Mouse (Mus musculus): ENCODE data around the gene Max. TPM values are rescaled to one million over a fixed set of nuclear protein-coding genes. Genes with fewer than 3 reads are reported as not detected.

Gene Max
- total RNA-seq, 1 experiment, result 40.9 TPM

GRCm38 (mm10) chr12:76901508-76902294, 60.3 kb downstream of the Max start:
- Histone ChIP-seq H3K9ac (ENCODE audit: insufficient read depth, low read depth, low read length, poor library complexity, severe bottlenecking) (peak overlapping the region; percentile 43), H3K9me3 (ENCODE audit: control insufficient read depth, insufficient read depth, low read depth, low read length) (no peaks in the 10 kb centered on the region), H3K36me3 (ENCODE audit: control insufficient read depth, insufficient read depth, low read length, poor library complexity, severe bottlenecking) (peaks cover 7% of the 10 kb centered on the region; the same call in 1 of the 2 replicates), H3K27ac (ENCODE audit: insufficient read depth, low read depth, low read length, poor library complexity, severe bottlenecking) (peak overlapping the region; percentile 99), H3K4me1 (ENCODE audit: control insufficient read depth in 2 of 2, insufficient read depth in 2 of 2, low read length in 2 of 2, poor library complexity in 1 of 2) (peaks cover 22 to 31% of the 10 kb centered on the region in 2 experiments), H3K4me3 (ENCODE audit: insufficient read depth in 1 of 2, low read depth in 1 of 2, low read length in 2 of 2, poor library complexity in 1 of 2, severe bottlenecking in 1 of 2) (peak overlapping the region; percentile 9 to 62; a peak in 3 of 4 replicates)
- in situ Hi-C loops (cut with MboI; ENCODE audit: low sequenced_read_pairs in 2 of 2, unreplicated experiment in 2 of 2), result no loop called here
- DNase-seq (ENCODE audit: low read depth, low spot score), result peak; percentile 75
- no peak for TF ChIP-seq ZC3H11A (IDR thresholded peaks at IDR 0.05; ENCODE audit: borderline replicate concordance, low read depth, low read length)
- no peak for TF ChIP-seq CHD2 (IDR thresholded peaks at IDR 0.05; ENCODE audit: low read depth, low read length)
- TF ChIP-seq MAFK (IDR thresholded peaks at IDR 0.05; ENCODE audit: insufficient read depth, low read depth, low read length), result no peak

DNA sequence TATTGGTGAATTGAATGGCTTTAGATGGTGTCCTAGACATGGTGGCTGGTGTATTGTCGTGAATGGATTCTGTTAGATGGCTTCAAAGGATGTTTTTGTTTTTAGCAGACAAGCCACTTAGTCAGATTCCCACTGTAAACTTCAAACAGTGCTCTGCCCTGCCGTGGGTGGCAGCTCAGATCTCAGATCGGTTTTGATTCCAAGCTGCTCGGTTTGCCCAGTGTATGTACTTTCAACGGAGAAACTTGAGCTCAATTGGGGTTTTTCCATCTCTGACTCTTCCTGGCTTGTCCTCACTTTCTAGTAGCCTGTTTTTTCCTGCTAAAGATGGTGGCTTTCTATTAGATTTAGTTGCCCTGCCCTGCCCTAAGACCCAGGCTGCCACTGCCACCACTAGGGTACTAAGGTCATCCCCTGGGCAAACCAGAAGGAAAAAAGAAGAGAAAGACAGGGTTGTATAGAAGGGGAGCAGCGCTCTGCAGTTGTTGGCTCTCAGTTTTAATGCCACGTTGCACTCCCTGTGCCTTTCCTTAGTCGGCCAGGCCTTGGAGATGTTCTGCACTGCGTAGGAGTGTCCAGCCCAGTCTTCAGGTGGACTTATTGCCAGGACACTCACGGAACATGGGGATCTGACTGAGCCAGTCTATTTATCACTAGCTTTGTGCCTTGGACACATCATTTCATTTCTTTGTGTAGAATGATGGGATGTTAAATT, 62.6 kb downstream of the Max start:
- TF ChIP-seq ZNF384 (IDR thresholded peaks at IDR 0.05; ENCODE audit: low read depth, low read length) (no peak), CHD2 (IDR thresholded peaks at IDR 0.05; ENCODE audit: low read depth, low read length) (no peak), MAFK (IDR thresholded peaks at IDR 0.05; ENCODE audit: insufficient read depth, low read depth, low read length) (no peak), HCFC1 (IDR thresholded peaks at IDR 0.05; ENCODE audit: borderline replicate concordance, insufficient read depth, low read length) (no peak), ZC3H11A (IDR thresholded peaks at IDR 0.05; ENCODE audit: borderline replicate concordance, low read depth, low read length) (no peak)
- no peak overlapping the region for H3K27ac ChIP-seq (ENCODE audit: insufficient read depth, low read depth, low read length, poor library complexity, severe bottlenecking)
- no peak overlapping the region for H3K9ac ChIP-seq (ENCODE audit: insufficient read depth, low read depth, low read length, poor library complexity, severe bottlenecking)
- H3K4me1 ChIP-seq (ENCODE audit: control insufficient read depth in 2 of 2, insufficient read depth in 2 of 2, low read length in 2 of 2, poor library complexity in 1 of 2), result peaks cover 29 to 39% of the 10 kb centered on the region in 2 experiments
- H3K9me3 ChIP-seq (ENCODE audit: control insufficient read depth, insufficient read depth, low read depth, low read length), result no peaks in the 10 kb centered on the region
- H3K36me3 ChIP-seq (ENCODE audit: control insufficient read depth, insufficient read depth, low read length, poor library complexity, severe bottlenecking), result peaks cover 3% of the 10 kb centered on the region; the same call in 1 of the 2 replicates
- no peak for DNase-seq (ENCODE audit: low read depth, low spot score)
- in situ Hi-C loops (cut with MboI; ENCODE audit: low sequenced_read_pairs in 2 of 2, unreplicated experiment in 2 of 2), result no loop called here
- H3K4me3 ChIP-seq (ENCODE audit: insufficient read depth in 1 of 2, low read depth in 1 of 2, low read length in 2 of 2, poor library complexity in 1 of 2, severe bottlenecking in 1 of 2), result no peak overlapping the region

DNA sequence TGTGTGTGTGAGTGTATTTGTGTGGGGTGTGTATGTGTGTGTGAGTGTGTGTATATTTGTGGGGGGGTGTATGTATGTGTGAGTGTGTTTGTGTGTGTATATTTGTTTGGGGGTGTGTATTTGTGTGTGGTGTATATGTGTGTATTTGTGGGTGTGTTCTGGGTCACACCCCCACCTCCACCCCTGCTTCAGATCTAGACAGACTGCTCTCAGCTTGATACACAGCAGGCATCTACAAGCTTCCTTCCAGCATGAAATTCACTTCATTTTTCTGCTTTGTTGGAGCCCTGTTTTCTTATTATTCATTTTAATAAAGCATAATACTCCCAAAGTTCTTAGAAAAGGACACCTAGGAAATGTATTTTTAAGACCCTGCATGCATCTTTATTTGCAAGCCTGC, 63.9 kb downstream of the Max start:
- no peak for TF ChIP-seq ZNF384 (IDR thresholded peaks at IDR 0.05; ENCODE audit: low read depth, low read length)
- no peak for TF ChIP-seq HCFC1 (IDR thresholded peaks at IDR 0.05; ENCODE audit: borderline replicate concordance, insufficient read depth, low read length)
- TF ChIP-seq ZC3H11A (IDR thresholded peaks at IDR 0.05; ENCODE audit: borderline replicate concordance, low read depth, low read length), result no peak
- no peak for TF ChIP-seq MAFK (IDR thresholded peaks at IDR 0.05; ENCODE audit: insufficient read depth, low read depth, low read length)
- no peak for TF ChIP-seq CHD2 (IDR thresholded peaks at IDR 0.05; ENCODE audit: low read depth, low read length)
- in situ Hi-C loops (cut with MboI; ENCODE audit: low sequenced_read_pairs in 2 of 2, unreplicated experiment in 2 of 2), result no loop called here
- Histone ChIP-seq H3K9me3 (ENCODE audit: control insufficient read depth, insufficient read depth, low read depth, low read length) (no peaks in the 10 kb centered on the region), H3K27ac (ENCODE audit: insufficient read depth, low read depth, low read length, poor library complexity, severe bottlenecking) (no peak overlapping the region; the same call in 1 of the 2 replicates), H3K4me3 (ENCODE audit: insufficient read depth in 1 of 2, low read depth in 1 of 2, low read length in 2 of 2, poor library complexity in 1 of 2, severe bottlenecking in 1 of 2) (no peak overlapping the region), H3K36me3 (ENCODE audit: control insufficient read depth, insufficient read depth, low read length, poor library complexity, severe bottlenecking) (peaks cover 3% of the 10 kb centered on the region; the same call in 1 of the 2 replicates), H3K9ac (ENCODE audit: insufficient read depth, low read depth, low read length, poor library complexity, severe bottlenecking) (no peak overlapping the region), H3K4me1 (ENCODE audit: control insufficient read depth in 2 of 2, insufficient read depth in 2 of 2, low read length in 2 of 2, poor library complexity in 1 of 2) (peaks cover 27 to 41% of the 10 kb centered on the region in 2 experiments)
- DNase-seq (ENCODE audit: low read depth, low spot score), result no peak

DNA sequence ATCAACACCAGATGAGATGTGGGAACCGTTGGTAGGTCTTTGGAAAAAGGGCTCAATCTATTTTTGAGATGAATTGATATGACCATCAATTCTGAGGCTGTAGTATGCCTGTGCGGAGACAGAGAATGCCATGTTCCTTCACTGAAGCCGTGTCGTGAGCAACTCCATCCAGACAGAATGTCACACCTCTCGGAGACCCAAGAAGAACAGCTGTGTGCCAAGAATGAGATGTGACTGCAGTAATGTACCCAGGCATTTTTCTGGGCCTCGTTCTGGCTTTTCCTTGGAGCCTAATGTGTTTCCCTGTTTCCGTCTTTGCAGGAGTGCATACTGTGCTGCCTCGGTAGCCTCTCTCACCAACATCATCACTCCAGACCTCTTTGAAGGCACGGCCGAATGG, 65.0 kb downstream of the Max start:
- no peak for TF ChIP-seq CHD2 (IDR thresholded peaks at IDR 0.05; ENCODE audit: low read depth, low read length)
- no peak for TF ChIP-seq ZC3H11A (IDR thresholded peaks at IDR 0.05; ENCODE audit: borderline replicate concordance, low read depth, low read length)
- no peak for TF ChIP-seq MAFK (IDR thresholded peaks at IDR 0.05; ENCODE audit: insufficient read depth, low read depth, low read length)
- no peak for TF ChIP-seq HCFC1 (IDR thresholded peaks at IDR 0.05; ENCODE audit: borderline replicate concordance, insufficient read depth, low read length)
- no peak for TF ChIP-seq ZNF384 (IDR thresholded peaks at IDR 0.05; ENCODE audit: low read depth, low read length)
- H3K27ac ChIP-seq (ENCODE audit: insufficient read depth, low read depth, low read length, poor library complexity, severe bottlenecking), result peak overlapping the region; percentile 60; the same call in 1 of the 2 replicates
- H3K4me1 ChIP-seq (ENCODE audit: control insufficient read depth in 2 of 2, insufficient read depth in 2 of 2, low read length in 2 of 2, poor library complexity in 1 of 2), result peaks cover 21 to 41% of the 10 kb centered on the region in 2 experiments
- no peak overlapping the region; the same call in 1 of the 2 replicates for H3K9ac ChIP-seq (ENCODE audit: insufficient read depth, low read depth, low read length, poor library complexity, severe bottlenecking)
- no peak for DNase-seq (ENCODE audit: low read depth, low spot score)
- in situ Hi-C loops (cut with MboI; ENCODE audit: low sequenced_read_pairs in 2 of 2, unreplicated experiment in 2 of 2), result no loop called here
- H3K36me3 ChIP-seq (ENCODE audit: control insufficient read depth, insufficient read depth, low read length, poor library complexity, severe bottlenecking), result peaks cover 3% of the 10 kb centered on the region; the same call in 1 of the 2 replicates
- H3K4me3 ChIP-seq (ENCODE audit: insufficient read depth in 1 of 2, low read depth in 1 of 2, low read length in 2 of 2, poor library complexity in 1 of 2, severe bottlenecking in 1 of 2), result no peak overlapping the region
- no peaks in the 10 kb centered on the region for H3K9me3 ChIP-seq (ENCODE audit: control insufficient read depth, insufficient read depth, low read depth, low read length)
